Mouse (Mus musculus): ENCODE results near the gene Dgat2.

DNA sequence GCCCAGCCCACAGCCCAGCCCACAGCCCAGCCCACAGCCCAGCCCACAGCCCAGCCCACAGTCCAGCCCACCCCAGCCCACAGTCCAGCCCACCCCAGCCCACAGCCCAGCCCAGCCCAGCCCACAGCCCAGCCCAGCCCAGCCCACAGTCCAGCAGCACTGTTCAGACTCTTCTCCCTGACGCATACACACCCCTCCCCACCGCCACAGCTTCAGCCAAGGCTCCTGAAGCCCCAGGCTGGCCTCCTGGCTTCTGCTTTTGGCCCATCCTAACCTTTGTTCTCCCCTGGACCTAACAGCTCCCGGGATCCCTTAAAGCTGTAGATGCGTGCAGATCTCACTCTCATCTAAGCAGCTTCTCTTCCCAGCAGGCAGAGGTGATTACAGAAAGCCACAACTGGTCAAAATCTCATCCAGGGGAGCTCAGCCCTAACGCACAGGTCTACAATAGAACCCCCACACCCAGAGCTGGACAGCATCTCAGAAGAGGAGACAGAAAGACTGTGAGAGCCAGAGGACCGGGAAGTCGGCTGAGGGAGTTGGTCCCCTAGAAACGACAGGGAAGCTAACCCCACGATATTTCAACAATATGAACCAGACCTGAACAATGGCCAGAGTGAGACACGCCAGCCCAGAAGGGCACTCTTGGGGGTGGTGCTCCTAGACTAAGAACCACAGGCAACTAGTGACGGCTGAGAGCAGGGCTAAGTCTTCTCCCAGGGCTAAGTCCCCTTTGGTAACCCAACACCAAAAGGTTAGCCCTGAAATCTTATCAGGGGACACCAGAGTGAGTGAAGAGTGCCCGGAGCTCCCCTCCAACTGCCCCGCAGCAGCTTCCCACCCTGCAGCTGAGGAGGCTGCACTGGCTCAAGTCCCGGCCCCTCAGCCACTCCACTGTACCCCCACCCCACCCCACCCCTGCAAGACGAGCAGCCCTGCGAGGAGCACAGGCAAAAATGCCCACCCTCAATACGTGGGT lies 26.9 kb downstream of the Dgat2 start:
- TF ChIP-seq CTCF (IDR thresholded peaks at IDR 0.05; ENCODE audit: low read depth) (no peak), EP300 (IDR thresholded peaks at IDR 0.05; ENCODE audit: low read depth) (no peak)
